Comparison of ENCODE assay signal across 8 mouse cellular contexts in the genomic region with DNA sequence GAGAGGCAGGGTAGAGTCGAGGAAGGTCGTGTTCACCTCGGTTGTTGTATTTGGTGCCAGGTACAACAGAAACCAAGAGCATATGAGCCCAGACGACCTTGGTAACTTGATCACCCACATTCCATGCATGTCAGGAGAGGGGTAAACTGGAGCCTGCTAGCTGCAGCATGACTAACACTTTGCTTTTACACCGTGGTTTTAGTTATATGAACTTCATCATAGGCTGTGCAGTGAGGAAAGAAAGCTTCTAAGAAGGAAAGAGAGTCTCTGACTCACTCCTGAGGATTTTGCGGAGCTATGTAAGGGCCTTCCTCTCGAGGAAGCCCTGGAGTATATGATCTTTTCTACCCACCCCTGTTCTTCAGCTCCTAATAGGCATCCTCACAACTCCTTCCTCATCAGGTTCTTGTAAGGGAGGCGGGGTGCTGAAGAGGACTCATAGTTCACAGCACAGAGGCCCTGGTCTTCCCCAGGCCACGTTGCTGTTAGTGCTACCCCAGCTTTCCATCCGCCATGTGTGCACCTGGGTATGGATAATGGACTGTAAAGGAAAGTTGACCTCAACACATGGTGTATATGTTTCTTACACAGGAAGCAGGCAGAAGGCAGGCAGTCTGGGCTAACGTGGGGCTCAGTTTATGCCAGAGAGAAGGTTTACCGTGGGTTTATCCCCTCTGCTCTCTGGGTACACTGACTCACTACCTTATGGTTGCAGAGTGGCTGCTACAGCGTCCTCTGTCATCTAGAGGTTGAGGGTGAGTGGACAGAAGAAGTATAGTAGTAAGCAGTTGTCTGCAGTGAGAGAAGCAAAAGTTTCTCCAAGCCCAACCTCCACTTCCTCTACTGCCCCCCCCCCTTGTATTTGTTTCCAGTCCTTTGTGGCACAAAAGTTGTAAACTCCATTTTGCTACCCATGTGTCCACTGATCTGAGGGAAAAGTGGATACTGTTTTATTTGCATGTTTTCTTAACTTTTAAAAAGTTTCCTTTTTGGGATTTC.
DNase-seq lines count a peak whose midpoint lies in the region; ATAC-seq lines count a peak whose summit lies in the region.

No protein-coding gene starts in this region.

- DNase-seq in ovary, postnatal 14 days (ENCODE audit: low spot score) = peak; percentile 11
- no peak for DNase-seq in ovary, postnatal 36 days (ENCODE audit: low spot score)
- peak; percentile 67 for DNase-seq in fibroblast of lung, adult 2 months (ENCODE audit: low read depth)
- no peak for DNase-seq in spleen, postnatal 4 days (ENCODE audit: low spot score in 2 of 2)
- no peak for DNase-seq in cerebellum, postnatal 4 days (ENCODE audit: low spot score in 2 of 2)
- DNase-seq in gastrocnemius, adult 18-20 months (ENCODE audit: low spot score) = no peak
- no peak for DNase-seq in layer of hippocampus, adult 11-12 months (ENCODE audit: low spot score)

- peak overlapping the region; percentile 86 for H3K27ac ChIP-seq in kidney, embryonic 15.5 days

- no peak overlapping the region for H3K9ac ChIP-seq in kidney, embryonic 15.5 days

- no peaks in the 10 kb centered on the region for H3K27me3 ChIP-seq in kidney, embryonic 15.5 days

- no peak overlapping the region for H3K4me3 ChIP-seq in kidney, embryonic 15.5 days (replicated peaks)

- peaks cover 44% of the 10 kb centered on the region for H3K4me1 ChIP-seq in kidney, embryonic 15.5 days

- H3K9me3 ChIP-seq in kidney, embryonic 15.5 days (replicated peaks) = no peaks in the 10 kb centered on the region

- WGBS in kidney, embryonic 15.5 days = 43% methylated on average over 13 of the region's 13 CpGs

- H3K4me2 ChIP-seq in kidney, embryonic 15.5 days = no peak overlapping the region

- ATAC-seq in kidney, embryonic 15.5 days (replicated peaks; ENCODE audit: low FRiP score) = peak; percentile 84

- no peaks in the 10 kb centered on the region for H3K36me3 ChIP-seq in kidney, embryonic 15.5 days

Comparison
In these comparisons a context has a peak if more than half of its experiments do, and no peak if none do; other contexts are left out.
1. DNase-seq: peak in ovary, postnatal 14 days (single experiment) and fibroblast of lung, adult 2 months (single experiment); none in ovary, postnatal 36 days (single experiment), spleen, postnatal 4 days (0 of 2), cerebellum, postnatal 4 days (0 of 2), gastrocnemius, adult 18-20 months (single experiment) and layer of hippocampus, adult 11-12 months (single experiment).